Mouse (Mus musculus) midbrain, embryonic 11.5 days (tissue): Measurements from ENCODE around the gene Mob3b. TPM values are rescaled to one million over a fixed set of nuclear protein-coding genes. Genes with fewer than 3 reads are reported as not detected.

Source experiments
- ATAC-seq: fragments of 200-750 bp; cut with Nextera tagmentation; 2 replicates; pipeline ENCODE4 v1.8.0; 2017; ENCODE audit warnings: moderate TSS enrichment, moderate library complexity; ENCODE audit not compliant: low FRiP score
- DNase-seq: peaks from one replicate; pipeline ENCODE4 v3.0.0; 2015; ENCODE audit warnings: low spot score; ENCODE audit errors: missing footprints
- H3K27ac ChIP-seq: fragments of 300-500 bp; sonication (generic); 2 replicates; pipeline ENCODE4 v1.5.1; 2014; ENCODE audit warnings: low read depth, low read length
- H3K27me3 ChIP-seq: fragments of 300-500 bp; sonication (generic); 2 replicates; pipeline ENCODE4 v1.6.1; 2014; ENCODE audit warnings: mild to moderate bottlenecking, low read length, moderate library complexity, mixed read lengths; ENCODE audit not compliant: control insufficient read depth, insufficient read depth
- H3K36me3 ChIP-seq: fragments of 300-500 bp; sonication (generic); 2 replicates; pipeline ENCODE4 v1.6.1; 2014; ENCODE audit warnings: mild to moderate bottlenecking, low read length, moderate library complexity, mixed read lengths; ENCODE audit not compliant: control insufficient read depth, insufficient read depth
- H3K4me1 ChIP-seq: fragments of 300-500 bp; sonication (generic); 2 replicates; pipeline ENCODE4 v1.6.1; 2014; ENCODE audit warnings: low read length; ENCODE audit not compliant: control insufficient read depth, insufficient read depth
- H3K4me2 ChIP-seq: fragments of 300-500 bp; sonication (generic); 2 replicates; pipeline ENCODE4 v1.6.1; 2014; ENCODE audit warnings: mild to moderate bottlenecking, moderate library complexity
- H3K4me3 ChIP-seq: fragments of 300-500 bp; sonication (generic); 2 replicates; pipeline ENCODE4 v1.5.1; 2014; ENCODE audit warnings: low read depth, low read length
- H3K9ac ChIP-seq: fragments of 300-500 bp; sonication (generic); 2 replicates; pipeline ENCODE4 v1.6.1; 2014; ENCODE audit warnings: low read length
- H3K9me3 ChIP-seq: fragments of 300-500 bp; sonication (generic); 2 replicates; pipeline ENCODE4 v1.6.1; 2016; ENCODE audit warnings: low read length; ENCODE audit not compliant: control insufficient read depth
- WGBS: fragments of 180-500 bp; shearing (Covaris S2); extraction: QIAGEN DNeasy Blood & Tissue Kit; methylation state at CpG from one replicate; pipeline ENCODE4 v1.1.7; 2014; 5-methylcytosine and 5-hydroxymethylcytosine counted together
- polyA plus RNA-seq: library from polyadenylated mRNA; unstranded; fragments of >200 nt; fragmentation: Nextera tagmentation; extraction: Ambion mirVana; gene quantifications from 2 replicates; pipeline ENCODE4 v1.2.1, GENCODE M21; 2014

The Mob3b gene
- polyA plus RNA-seq, 1 experiment from 2014 or later: 16.5 TPM

GRCm38 (mm10) chr4:35138077-35138476 is 19.2 kb downstream of the Mob3b start:
- no peaks in the 10 kb centered on the region for H3K36me3 ChIP-seq
- DNase-seq (no peak), ATAC-seq (no peak)
- H3K4me1 ChIP-seq: peaks cover 2% of the 10 kb centered on the region; the same call in 1 of the 2 replicates
- no peaks in the 10 kb centered on the region for H3K27me3 ChIP-seq
- H3K4me2 ChIP-seq: no peak overlapping the region
- H3K27ac ChIP-seq: no peak overlapping the region
- WGBS: 51% methylated on average over 6 of the region's 6 CpGs
- no peak overlapping the region for H3K4me3 ChIP-seq
- no peaks in the 10 kb centered on the region for H3K9me3 ChIP-seq
- no peak overlapping the region for H3K9ac ChIP-seq

- H3K9ac ChIP-seq: no peak overlapping the region
These were observed 20.3 kb downstream of the Mob3b start for GRCm38 (mm10) chr4:35136996-35137395.

GRCm38 (mm10) chr4:35135806-35136205 is 21.5 kb downstream of the Mob3b start:
- Histone ChIP-seq H3K4me1 (peaks cover 2% of the 10 kb centered on the region; the same call in 1 of the 2 replicates), H3K27ac (no peak overlapping the region), H3K4me3 (no peak overlapping the region), H3K9ac (no peak overlapping the region), H3K36me3 (no peaks in the 10 kb centered on the region), H3K9me3 (no peaks in the 10 kb centered on the region), H3K4me2 (no peak overlapping the region), H3K27me3 (no peaks in the 10 kb centered on the region)
- DNase-seq (no peak), ATAC-seq (no peak)
- WGBS: 83% methylated on average over 4 of the region's 4 CpGs

More at GRCm38 (mm10) chr4:35136996-35137395, 20.3 kb downstream of the Mob3b start:
- WGBS: 91% methylated on average over 8 of the region's 8 CpGs
- no peak overlapping the region for H3K27ac ChIP-seq
- no peaks in the 10 kb centered on the region for H3K36me3 ChIP-seq
- no peak overlapping the region for H3K4me3 ChIP-seq
- H3K27me3 ChIP-seq: no peaks in the 10 kb centered on the region
- H3K4me2 ChIP-seq: no peak overlapping the region
- peaks cover 2% of the 10 kb centered on the region; the same call in 1 of the 2 replicates for H3K4me1 ChIP-seq
- ATAC-seq (no peak), DNase-seq (no peak)
- no peaks in the 10 kb centered on the region for H3K9me3 ChIP-seq

GRCm38 (mm10) chr4:35134846-35135611 is 22.3 kb downstream of the Mob3b start:
- H3K27me3 ChIP-seq: no peaks in the 10 kb centered on the region
- no peak overlapping the region for H3K9ac ChIP-seq
- ATAC-seq: no peak
- H3K4me2 ChIP-seq: no peak overlapping the region
- no peak overlapping the region for H3K4me3 ChIP-seq
- DNase-seq: no peak
- no peaks in the 10 kb centered on the region for H3K9me3 ChIP-seq
- H3K4me1 ChIP-seq: peaks cover 2% of the 10 kb centered on the region; the same call in 1 of the 2 replicates
- WGBS: 90% methylated on average over 15 of the region's 15 CpGs
- no peaks in the 10 kb centered on the region for H3K36me3 ChIP-seq
- H3K27ac ChIP-seq: no peak overlapping the region

GRCm38 (mm10) chr4:35133411-35133810 is 23.9 kb downstream of the Mob3b start:
- Histone ChIP-seq H3K36me3 (no peaks in the 10 kb centered on the region), H3K9me3 (no peaks in the 10 kb centered on the region), H3K27ac (no peak overlapping the region), H3K9ac (no peak overlapping the region), H3K27me3 (no peaks in the 10 kb centered on the region), H3K4me1 (peaks cover 2% of the 10 kb centered on the region; the same call in 1 of the 2 replicates), H3K4me2 (no peak overlapping the region), H3K4me3 (no peak overlapping the region)
- no peak for ATAC-seq
- WGBS: 89% methylated on average over 4 of the region's 4 CpGs
- no peak for DNase-seq

GRCm38 (mm10) chr4:35131592-35131991 is 25.7 kb downstream of the Mob3b start:
- Histone ChIP-seq H3K9me3 (no peaks in the 10 kb centered on the region), H3K27me3 (no peaks in the 10 kb centered on the region), H3K9ac (no peak overlapping the region), H3K27ac (no peak overlapping the region), H3K4me2 (no peak overlapping the region), H3K4me3 (no peak overlapping the region), H3K36me3 (no peaks in the 10 kb centered on the region), H3K4me1 (peaks cover 12% of the 10 kb centered on the region; the same call in 1 of the 2 replicates)
- DNase-seq: no peak
- WGBS: 68% methylated on average over 4 of the region's 4 CpGs
- ATAC-seq: no peak

- H3K27ac ChIP-seq: no peak overlapping the region
- H3K4me3 ChIP-seq: no peak overlapping the region
- H3K4me1 ChIP-seq: peaks cover 19% of the 10 kb centered on the region
- H3K9me3 ChIP-seq: no peaks in the 10 kb centered on the region
- no peak overlapping the region for H3K9ac ChIP-seq
- 86% methylated on average over 6 of the region's 6 CpGs for WGBS
- ATAC-seq (no peak), DNase-seq (no peak)
- no peaks in the 10 kb centered on the region for H3K36me3 ChIP-seq
- H3K27me3 ChIP-seq: no peaks in the 10 kb centered on the region
- no peak overlapping the region for H3K4me2 ChIP-seq
These were observed 26.8 kb downstream of the Mob3b start for GRCm38 (mm10) chr4:35130411-35130948.

- DNase-seq (no peak), ATAC-seq (no peak)
- Histone ChIP-seq H3K4me3 (no peak overlapping the region), H3K36me3 (no peaks in the 10 kb centered on the region), H3K27me3 (no peaks in the 10 kb centered on the region), H3K4me1 (peaks cover 34% of the 10 kb centered on the region), H3K4me2 (no peak overlapping the region), H3K9me3 (no peaks in the 10 kb centered on the region), H3K9ac (no peak overlapping the region), H3K27ac (no peak overlapping the region)
- 42% methylated on average over 6 of the region's 6 CpGs for WGBS
These were observed 29.5 kb downstream of the Mob3b start for GRCm38 (mm10) chr4:35127759-35128158.

GRCm38 (mm10) chr4:35126776-35127175 is 30.5 kb downstream of the Mob3b start:
- no peak overlapping the region for H3K27ac ChIP-seq
- WGBS: 50% methylated on average over 9 of the region's 9 CpGs
- no peaks in the 10 kb centered on the region for H3K36me3 ChIP-seq
- H3K4me1 ChIP-seq: peaks cover 41% of the 10 kb centered on the region
- H3K9me3 ChIP-seq: no peaks in the 10 kb centered on the region
- no peak overlapping the region for H3K4me3 ChIP-seq
- ATAC-seq (no peak), DNase-seq (peak; percentile 94)
- no peaks in the 10 kb centered on the region for H3K27me3 ChIP-seq
- no peak overlapping the region for H3K4me2 ChIP-seq
- H3K9ac ChIP-seq: no peak overlapping the region
